Mouse (Mus musculus): ENCODE data around the gene Gm13420. TPM values are rescaled to one million over a fixed set of nuclear protein-coding genes. Genes with fewer than 3 reads are reported as not detected.
A peak's percentile ranks its signal among the peaks of the same experiment; 100 is the strongest.

Gm13420 gene
- polyA plus RNA-seq (2012; rRNA removed): 0.39 and 0.64 TPM in 2 replicates
- 0.34 and 0.38 TPM in 2 replicates for polyA plus RNA-seq (2014; fragmentation: Nextera tagmentation; extraction: Ambion mirVana)

DNA sequence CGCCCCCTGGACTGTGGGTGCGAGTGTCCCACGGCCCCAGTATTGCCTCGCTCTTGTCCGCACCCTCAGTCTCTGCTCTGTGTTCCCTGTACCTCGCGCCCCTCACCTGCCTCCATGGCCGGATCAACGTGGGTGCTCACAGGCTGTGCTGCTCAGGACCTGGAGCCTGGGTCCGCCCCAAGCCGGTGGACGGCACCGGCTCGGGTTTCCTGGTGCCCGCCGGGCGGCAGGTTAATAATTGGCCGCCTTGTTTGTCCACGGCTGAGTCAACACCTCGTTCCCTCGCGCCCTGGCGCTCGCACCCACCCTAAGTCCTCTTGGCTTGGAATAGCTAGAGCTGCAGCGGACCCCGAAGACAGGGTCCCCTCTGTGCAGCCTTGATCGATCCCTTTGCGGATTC lies at the start of gene Gm13420:
Gm13420 (minus strand) TSS at position 189 of the 400 bp plus-strand sequence.
- no peak for TF ChIP-seq CTCF (IDR thresholded peaks at IDR 0.05; ENCODE audit: low read depth)
- no peak for TF ChIP-seq EP300 (IDR thresholded peaks at IDR 0.05; ENCODE audit: low read depth)
- H3K4me2 ChIP-seq (ENCODE audit: low read depth): peak within 1 kb of the TSS; percentile 41
- no peak within 1 kb of the TSS for H3K9ac ChIP-seq (replicated peaks)
- H3K4me3 ChIP-seq (ENCODE audit: insufficient read depth in 1 of 2, low read depth in 2 of 2, low read length in 2 of 2): peak within 1 kb of the TSS in 1 of 2 experiments; percentile 20; a peak in 1 of 4 replicates
- no peaks in the 10 kb centered on the region for H3K36me3 ChIP-seq (replicated peaks; ENCODE audit: control insufficient read depth, insufficient read depth, low read depth)
- no peaks in the 10 kb centered on the region for H3K4me1 ChIP-seq (replicated peaks; ENCODE audit: control insufficient read depth in 2 of 2, insufficient read depth in 2 of 2, low read length in 1 of 2)
- H3K27me3 ChIP-seq (ENCODE audit: control insufficient read depth, insufficient read depth, low read length): peaks cover 46% of the 10 kb centered on the region
- no peaks in the 10 kb centered on the region for H3K9me3 ChIP-seq (ENCODE audit: control insufficient read depth, low read length)
- no peak for DNase-seq (ENCODE audit: low read depth in 3 of 3, low spot score in 3 of 3)
- ATAC-seq (ENCODE audit: insufficient read depth): peak; percentile 45
- no peak within 1 kb of the TSS for H3K27ac ChIP-seq
- 11% methylated on average over 28 of the region's 28 CpGs for WGBS (ENCODE audit: insufficient replicate concordance)

GRCm38 (mm10) chr2:29792772-29793487 lies 41.4 kb upstream of the Gm13420 start:
- no peak for ATAC-seq (ENCODE audit: insufficient read depth)
- 81% methylated on average over 2 of the region's 2 CpGs for whole genome bisulfite sequencing (ENCODE audit: insufficient replicate concordance)

GRCm38 (mm10) chr2:29787937-29788681 lies 36.6 kb upstream of the Gm13420 start, which contains the start of gene Trub2:
Gene Trub2 (minus strand): TSS chr2:29788502.
- Histone ChIP-seq H3K9me3 (ENCODE audit: control insufficient read depth, low read length) (no peaks in the 10 kb centered on the region), H3K4me1 (replicated peaks; ENCODE audit: control insufficient read depth in 2 of 2, insufficient read depth in 2 of 2, low read length in 1 of 2) (peaks cover 6% of the 10 kb centered on the region in 2 experiments), H3K9ac (replicated peaks) (peak within 1 kb of the TSS; percentile 64), H3K4me2 (ENCODE audit: low read depth) (peak within 1 kb of the TSS; percentile 91), H3K4me3 (ENCODE audit: insufficient read depth in 1 of 2, low read depth in 2 of 2, low read length in 2 of 2) (peak within 1 kb of the TSS; percentile 81), H3K36me3 (replicated peaks; ENCODE audit: control insufficient read depth, insufficient read depth, low read depth) (peaks cover 14% of the 10 kb centered on the region), H3K27me3 (ENCODE audit: control insufficient read depth, insufficient read depth, low read length) (no peaks in the 10 kb centered on the region), H3K27ac (peak within 1 kb of the TSS; percentile 76)
- TF ChIP-seq EP300 (IDR thresholded peaks at IDR 0.05; ENCODE audit: low read depth) (no peak), CTCF (IDR thresholded peaks at IDR 0.05; ENCODE audit: low read depth) (no peak)
- DNase-seq (ENCODE audit: low read depth in 3 of 3, low spot score in 3 of 3) (peak; percentile 72 to 76 (median 74)), ATAC-seq (ENCODE audit: insufficient read depth) (peak; percentile 89)
- under 1% methylated on average over 45 of the region's 45 CpGs for WGBS (ENCODE audit: insufficient replicate concordance)

More at GRCm38 (mm10) chr2:29792772-29793487, 41.4 kb upstream of the Gm13420 start:
- H3K4me3 ChIP-seq (ENCODE audit: insufficient read depth in 1 of 2, low read depth in 2 of 2, low read length in 2 of 2): no peak overlapping the region
- H3K27ac ChIP-seq: no peak overlapping the region
- no peak overlapping the region for H3K9ac ChIP-seq (replicated peaks)
- TF ChIP-seq EP300 (IDR thresholded peaks at IDR 0.05; ENCODE audit: low read depth) (no peak), CTCF (IDR thresholded peaks at IDR 0.05; ENCODE audit: low read depth) (no peak)
- H3K4me1 ChIP-seq (replicated peaks; ENCODE audit: control insufficient read depth in 2 of 2, insufficient read depth in 2 of 2, low read length in 1 of 2): peaks cover 0 to 3% of the 10 kb centered on the region in 2 experiments; a peak in 2 of 4 replicates
- H3K9me3 ChIP-seq (ENCODE audit: control insufficient read depth, low read length): no peaks in the 10 kb centered on the region
- DNase-seq (ENCODE audit: low read depth in 3 of 3, low spot score in 3 of 3): no peak
- no peak overlapping the region for H3K4me2 ChIP-seq (ENCODE audit: low read depth)
- no peaks in the 10 kb centered on the region for H3K36me3 ChIP-seq (replicated peaks; ENCODE audit: control insufficient read depth, insufficient read depth, low read depth)
- no peaks in the 10 kb centered on the region for H3K27me3 ChIP-seq (ENCODE audit: control insufficient read depth, insufficient read depth, low read length)

GRCm38 (mm10) chr2:29787104-29787917 lies 35.8 kb upstream of the Gm13420 start, which contains the start of gene Coq4:
Gene Coq4 (plus strand): TSS chr2:29787493.
- H3K4me2 ChIP-seq (ENCODE audit: low read depth): peak within 1 kb of the TSS; percentile 91
- peak within 1 kb of the TSS; percentile 76 for H3K27ac ChIP-seq
- H3K4me3 ChIP-seq (ENCODE audit: insufficient read depth in 1 of 2, low read depth in 2 of 2, low read length in 2 of 2): peak within 1 kb of the TSS; percentile 81
- peak within 1 kb of the TSS; percentile 64 for H3K9ac ChIP-seq (replicated peaks)
- peak; percentile 91 to 93 (median 93) for DNase-seq (ENCODE audit: low read depth in 3 of 3, low spot score in 3 of 3)
- H3K4me1 ChIP-seq (replicated peaks; ENCODE audit: control insufficient read depth in 2 of 2, insufficient read depth in 2 of 2, low read length in 1 of 2): peaks cover 6% of the 10 kb centered on the region in 2 experiments
- ATAC-seq (ENCODE audit: insufficient read depth): peak; percentile 89
- peaks cover 22% of the 10 kb centered on the region for H3K36me3 ChIP-seq (replicated peaks; ENCODE audit: control insufficient read depth, insufficient read depth, low read depth)
- H3K9me3 ChIP-seq (ENCODE audit: control insufficient read depth, low read length): no peaks in the 10 kb centered on the region
- no peaks in the 10 kb centered on the region for H3K27me3 ChIP-seq (ENCODE audit: control insufficient read depth, insufficient read depth, low read length)
- no peak for TF ChIP-seq EP300 (IDR thresholded peaks at IDR 0.05; ENCODE audit: low read depth)
- WGBS (ENCODE audit: insufficient replicate concordance): 2% methylated on average over 31 of the region's 31 CpGs
